17 mouse cellular contexts compared by ENCODE assay signal in genomic region chr1:89598906-89599305, GRCm38 (mm10).
DNase-seq lines count a peak whose midpoint lies in the region; ATAC-seq and TF ChIP-seq lines count a peak whose summit lies in the region.
"Had no signal": no experiment of that assay in that cellular context is flagged by ENCODE, and none has a peak within 500 bp of the region (broad histone marks: within the 10 kb centered on the region; RNA-seq: fewer than 3 reads in every experiment).

No protein-coding gene starts in this region.

- no peaks in the 10 kb centered on the region for H3K27me3 ChIP-seq in heart, postnatal 0 days (ENCODE audit: control insufficient read depth, insufficient read depth, low read length)
- H3K27me3 ChIP-seq in neural tube, embryonic 13.5 days = no peaks in the 10 kb centered on the region
- no peaks in the 10 kb centered on the region for H3K27me3 ChIP-seq in liver, embryonic 11.5 days (replicated peaks; ENCODE audit: control insufficient read depth, insufficient read depth, low read length)

- TF ChIP-seq CTCF in heart, postnatal 0 days (IDR thresholded peaks at IDR 0.05; ENCODE audit: low read depth) = no peak

- TF ChIP-seq EP300 in heart, postnatal 0 days (IDR thresholded peaks at IDR 0.05; ENCODE audit: low read depth) = no peak

- no peaks in the 10 kb centered on the region for H3K9me3 ChIP-seq in heart, postnatal 0 days (replicated peaks; ENCODE audit: control insufficient read depth, low read length)
- H3K9me3 ChIP-seq in neural tube, embryonic 13.5 days = no peaks in the 10 kb centered on the region
- H3K9me3 ChIP-seq in liver, embryonic 11.5 days (ENCODE audit: control insufficient read depth, low read length) = no peaks in the 10 kb centered on the region
- H3K9me3 ChIP-seq: embryonic facial prominence, embryonic 10.5 days had no signal

- WGBS in heart, postnatal 0 days = 72% methylated on average over 5 of the region's 5 CpGs
- 85% methylated on average over 5 of the region's 5 CpGs for WGBS in neural tube, embryonic 13.5 days
- WGBS in liver, embryonic 11.5 days = 88% methylated on average over 5 of the region's 5 CpGs

- H3K4me1 ChIP-seq in heart, postnatal 0 days (ENCODE audit: control insufficient read depth, insufficient read depth) = peaks cover 85% of the 10 kb centered on the region
- H3K4me1 ChIP-seq in neural tube, embryonic 13.5 days (replicated peaks) = peaks cover 79% of the 10 kb centered on the region
- peaks cover 5% of the 10 kb centered on the region; the same call in 1 of the 2 replicates for H3K4me1 ChIP-seq in liver, embryonic 11.5 days (replicated peaks; ENCODE audit: control insufficient read depth, insufficient read depth, low read length)

- DNase-seq in frontal cortex, postnatal 25 days (ENCODE audit: low spot score in 2 of 2) = no peak
- DNase-seq in heart, postnatal 0 days (ENCODE audit: low spot score) = no peak
- DNase-seq in heart, adult 11 months = no peak
- no peak for DNase-seq in neural tube, embryonic 10.5 days (ENCODE audit: extremely low spot score, low spot score)
- no peak for DNase-seq in liver, embryonic 11.5 days (ENCODE audit: low spot score)
- DNase-seq: adrenal gland, adult 2 months; adrenal gland, postnatal 25 days; cerebellum, adult 11 months; cerebellum, adult 9-11 months; gastrocnemius, postnatal 14 days; heart, postnatal 10 days; kidney, adult 18-20 months had no signal

- H3K4me2 ChIP-seq in heart, postnatal 0 days (ENCODE audit: low read depth, low read length) = no peak overlapping the region
- H3K4me2 ChIP-seq in neural tube, embryonic 13.5 days = no peak overlapping the region
- H3K4me2 ChIP-seq in liver, embryonic 11.5 days = no peak overlapping the region

- H3K36me3 ChIP-seq in heart, postnatal 0 days (replicated peaks; ENCODE audit: control insufficient read depth, insufficient read depth, low read length) = no peaks in the 10 kb centered on the region
- H3K36me3 ChIP-seq in neural tube, embryonic 13.5 days = 0 out of 2 replicates have a peak, but pooled peaks cover 6% of the 10 kb centered on the region
- H3K36me3 ChIP-seq in liver, embryonic 11.5 days (ENCODE audit: control insufficient read depth, insufficient read depth, low read length) = no peaks in the 10 kb centered on the region
- H3K36me3 ChIP-seq: embryonic facial prominence, embryonic 10.5 days had no signal

- no peak overlapping the region for H3K9ac ChIP-seq in heart, postnatal 0 days (replicated peaks; ENCODE audit: low read depth, low read length)
- no peak overlapping the region for H3K9ac ChIP-seq in neural tube, embryonic 13.5 days
- H3K9ac ChIP-seq in liver, embryonic 11.5 days (ENCODE audit: low read depth, low read length) = no peak overlapping the region

- 0 out of 2 replicates have a peak, but pooled peaks have one; percentile 22 for ATAC-seq in frontal cortex, adult (ENCODE audit: low TSS enrichment)
- ATAC-seq in heart, postnatal 0 days (ENCODE audit: insufficient read depth, low read depth) = no peak
- no peak for ATAC-seq in neural tube, embryonic 13.5 days (ENCODE audit: low read depth)
- no peak for ATAC-seq in liver, embryonic 11.5 days (replicated peaks; ENCODE audit: low FRiP score)
- ATAC-seq: forebrain, embryonic 14.5 days; hindbrain, embryonic 16.5 days had no signal

- no peak overlapping the region for H3K4me3 ChIP-seq in heart, postnatal 0 days (ENCODE audit: low read depth, low read length)
- H3K4me3 ChIP-seq in neural tube, embryonic 13.5 days = no peak overlapping the region
- H3K4me3 ChIP-seq in liver, embryonic 11.5 days (ENCODE audit: low read depth, low read length) = no peak overlapping the region
- H3K4me3 ChIP-seq: embryonic facial prominence, embryonic 10.5 days had no signal

- peak overlapping the region; percentile 10 for H3K27ac ChIP-seq in heart, postnatal 0 days (ENCODE audit: low read depth)
- peak overlapping the region; percentile 53; the same call in 1 of the 2 replicates for H3K27ac ChIP-seq in neural tube, embryonic 13.5 days (replicated peaks)
- H3K27ac ChIP-seq in liver, embryonic 11.5 days (ENCODE audit: low read depth, low read length) = no peak overlapping the region
- H3K27ac ChIP-seq: embryonic facial prominence, embryonic 10.5 days had no signal
